Mouse (Mus musculus): Measurements from ENCODE around the gene Esrrg. TPM values are rescaled to one million over a fixed set of nuclear protein-coding genes. Genes with fewer than 3 reads are reported as not detected.

Esrrg gene
- polyA plus RNA-seq, 1 experiment from 2014 or later, result 9.3 TPM

DNA sequence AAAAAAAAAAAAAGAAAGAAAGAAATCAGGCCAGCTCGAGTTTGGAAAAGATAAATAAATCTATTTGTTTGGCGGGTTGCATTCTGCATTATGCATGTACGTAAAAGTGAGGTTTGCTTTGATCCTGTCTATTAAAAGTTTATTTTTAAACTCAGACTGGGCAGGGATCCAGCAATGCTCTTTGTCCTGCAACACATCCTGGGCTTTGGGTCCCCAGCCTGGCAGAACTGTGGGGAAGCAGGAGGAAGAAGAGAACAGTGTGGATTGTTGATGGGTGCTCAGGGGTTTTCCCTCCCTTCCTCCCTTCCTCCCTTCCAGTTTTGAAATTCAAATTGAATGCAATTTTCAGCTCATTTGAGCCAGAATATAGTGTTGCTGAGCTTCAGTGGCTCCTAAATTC lies 187.0 kb downstream of the Esrrg start:
- Histone ChIP-seq H3K4me3 (no peak overlapping the region), H3K4me2 (no peak overlapping the region), H3K36me3 (ENCODE audit: poor library complexity, severe bottlenecking) (no peaks in the 10 kb centered on the region), H3K27me3 (no peaks in the 10 kb centered on the region), H3K4me1 (peaks cover 6% of the 10 kb centered on the region), H3K9me3 (replicated peaks) (no peaks in the 10 kb centered on the region), H3K9ac (peak overlapping the region; percentile 28; the same call in 1 of the 2 replicates), H3K27ac (0 out of 2 replicates have a peak overlapping the region, but pooled peaks have one; percentile 26)
- WGBS, result 59% methylated on average over 3 of the region's 3 CpGs
- no peak for ATAC-seq

DNA sequence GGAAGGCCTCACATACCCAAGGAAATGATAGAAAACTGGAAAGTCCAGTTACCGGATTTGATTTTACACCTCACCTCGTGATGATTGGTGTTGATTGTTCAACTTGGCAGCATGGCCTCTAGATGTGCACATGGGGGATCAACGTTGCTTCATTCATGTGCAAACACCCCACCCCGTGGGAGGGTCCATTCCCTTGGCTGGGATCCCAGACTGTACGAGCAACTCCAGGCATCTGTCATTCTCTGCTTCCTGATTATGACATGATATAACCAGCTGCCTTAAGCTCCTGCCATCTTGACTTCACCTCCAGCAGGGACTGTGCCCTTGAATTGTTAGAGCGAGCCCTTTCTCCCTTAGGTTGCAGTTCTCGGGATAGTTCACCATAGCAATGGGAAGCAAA lies 190.7 kb downstream of the Esrrg start:
- 0 out of 2 replicates have a peak, but pooled peaks have one; percentile 13 for ATAC-seq
- Histone ChIP-seq H3K4me2 (no peak overlapping the region), H3K9ac (no peak overlapping the region), H3K4me1 (peaks cover 13% of the 10 kb centered on the region), H3K27ac (no peak overlapping the region), H3K27me3 (0 out of 2 replicates have a peak, but pooled peaks cover 5% of the 10 kb centered on the region), H3K4me3 (no peak overlapping the region), H3K36me3 (ENCODE audit: poor library complexity, severe bottlenecking) (no peaks in the 10 kb centered on the region), H3K9me3 (replicated peaks) (no peaks in the 10 kb centered on the region)
- WGBS, result 59% methylated on average over 7 of the region's 7 CpGs

DNA sequence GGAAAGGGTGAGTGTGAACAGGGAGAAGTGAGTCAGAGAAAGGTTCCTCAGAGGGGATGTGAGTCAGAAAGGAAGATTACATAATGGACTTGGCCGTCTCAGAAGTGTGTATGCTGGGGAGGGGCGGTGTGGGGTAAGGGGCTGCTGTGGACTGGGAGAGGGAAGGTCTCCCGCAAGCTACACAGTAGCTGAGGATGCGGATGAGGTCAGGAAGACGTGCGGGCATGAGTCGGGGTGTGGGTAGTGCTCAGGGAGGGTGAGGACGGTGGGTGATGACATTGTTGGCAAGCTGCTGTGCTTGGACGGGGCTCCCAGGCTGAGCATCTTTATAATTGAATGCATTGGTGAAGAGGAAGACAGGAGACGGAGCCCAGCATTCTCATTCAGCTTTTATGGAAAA lies 192.2 kb downstream of the Esrrg start:
- H3K27me3 ChIP-seq, result peaks cover 11% of the 10 kb centered on the region
- H3K9ac ChIP-seq, result no peak overlapping the region
- peaks cover 10% of the 10 kb centered on the region for H3K4me1 ChIP-seq
- H3K27ac ChIP-seq, result no peak overlapping the region
- no peak overlapping the region for H3K4me3 ChIP-seq
- no peak for ATAC-seq
- no peaks in the 10 kb centered on the region for H3K36me3 ChIP-seq (ENCODE audit: poor library complexity, severe bottlenecking)
- no peak overlapping the region for H3K4me2 ChIP-seq
- no peaks in the 10 kb centered on the region for H3K9me3 ChIP-seq (replicated peaks)
- WGBS, result 85% methylated on average over 10 of the region's 10 CpGs

DNA sequence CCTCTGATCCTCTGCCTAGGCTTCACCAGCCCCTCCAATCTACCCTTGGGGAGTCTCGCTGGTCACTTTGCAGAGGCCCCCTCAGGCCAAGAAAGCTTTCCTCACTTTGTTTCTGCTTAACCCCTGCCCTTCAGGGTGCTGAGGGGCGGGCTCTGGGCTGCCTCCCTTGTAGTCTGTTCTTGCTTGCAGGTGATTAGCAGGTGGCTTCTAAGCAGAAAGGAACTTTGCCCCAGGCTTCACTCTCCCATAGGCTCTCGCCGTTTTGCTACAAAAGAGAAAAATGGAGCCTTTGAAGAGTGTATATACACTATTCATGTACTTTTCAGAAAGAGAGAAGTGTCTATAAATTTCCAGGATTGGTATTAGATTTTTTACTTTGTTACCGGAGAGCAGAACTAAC lies 195.0 kb downstream of the Esrrg start:
- H3K27ac ChIP-seq, result no peak overlapping the region
- no peak overlapping the region for H3K4me2 ChIP-seq
- H3K9ac ChIP-seq, result no peak overlapping the region
- peaks cover 22% of the 10 kb centered on the region for H3K27me3 ChIP-seq
- H3K36me3 ChIP-seq (ENCODE audit: poor library complexity, severe bottlenecking), result no peaks in the 10 kb centered on the region
- no peak for ATAC-seq
- no peaks in the 10 kb centered on the region for H3K9me3 ChIP-seq (replicated peaks)
- WGBS, result 13% methylated on average over 5 of the region's 5 CpGs
- no peak overlapping the region for H3K4me3 ChIP-seq
- peaks cover 19% of the 10 kb centered on the region for H3K4me1 ChIP-seq

DNA sequence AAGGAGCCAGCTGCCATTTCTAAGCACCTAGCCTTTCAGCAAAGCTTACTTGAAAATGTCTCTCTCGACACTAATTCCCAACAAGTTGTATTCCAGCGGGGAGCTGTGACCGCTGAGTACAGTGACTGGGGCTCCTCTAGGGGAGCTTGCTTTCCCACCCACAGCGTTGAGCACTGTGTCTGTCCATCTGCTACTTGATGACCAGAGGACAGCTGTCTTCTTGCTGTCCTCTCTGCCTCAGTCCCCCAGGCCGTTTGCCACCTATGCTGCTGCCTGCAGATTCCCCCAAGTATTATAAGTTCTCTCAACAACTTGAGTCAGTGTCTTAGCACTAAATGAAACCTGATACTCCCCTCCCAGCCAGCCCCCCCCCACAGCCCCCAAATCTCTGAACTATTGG lies 195.4 kb downstream of the Esrrg start:
- no peaks in the 10 kb centered on the region for H3K9me3 ChIP-seq (replicated peaks)
- no peaks in the 10 kb centered on the region for H3K36me3 ChIP-seq (ENCODE audit: poor library complexity, severe bottlenecking)
- peaks cover 23% of the 10 kb centered on the region for H3K4me1 ChIP-seq
- H3K4me3 ChIP-seq, result no peak overlapping the region
- H3K9ac ChIP-seq, result no peak overlapping the region
- H3K4me2 ChIP-seq, result no peak overlapping the region
- no peak overlapping the region for H3K27ac ChIP-seq
- H3K27me3 ChIP-seq, result peaks cover 23% of the 10 kb centered on the region
- under 1% methylated on average over 5 of the region's 5 CpGs for WGBS
- ATAC-seq, result no peak

DNA sequence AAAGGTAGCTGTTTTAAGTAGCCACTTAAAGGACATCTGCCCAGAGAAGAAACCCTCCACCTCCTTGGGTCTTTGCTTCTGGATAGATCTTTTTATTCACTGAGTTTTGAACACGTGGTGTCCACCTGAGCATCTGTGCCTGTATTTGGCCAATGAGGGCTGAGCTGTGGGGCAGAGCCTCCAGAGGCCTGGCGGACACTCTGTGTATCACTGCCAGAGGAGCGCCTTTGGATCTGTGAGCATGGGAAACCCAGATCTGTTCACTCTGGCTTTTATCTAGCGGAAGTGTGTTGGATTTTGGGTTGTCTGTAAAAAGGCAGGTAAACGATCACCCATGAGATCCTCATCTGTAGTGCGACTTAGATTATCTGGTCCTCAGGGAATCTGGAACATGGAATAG lies 196.4 kb downstream of the Esrrg start:
- no peak for ATAC-seq
- no peak overlapping the region for H3K9ac ChIP-seq
- H3K9me3 ChIP-seq (replicated peaks), result no peaks in the 10 kb centered on the region
- no peaks in the 10 kb centered on the region for H3K36me3 ChIP-seq (ENCODE audit: poor library complexity, severe bottlenecking)
- WGBS, result 71% methylated on average over 6 of the region's 6 CpGs
- no peak overlapping the region for H3K4me3 ChIP-seq
- peaks cover 26% of the 10 kb centered on the region for H3K4me1 ChIP-seq
- H3K27me3 ChIP-seq, result peaks cover 33% of the 10 kb centered on the region
- no peak overlapping the region for H3K27ac ChIP-seq
- no peak overlapping the region for H3K4me2 ChIP-seq

DNA sequence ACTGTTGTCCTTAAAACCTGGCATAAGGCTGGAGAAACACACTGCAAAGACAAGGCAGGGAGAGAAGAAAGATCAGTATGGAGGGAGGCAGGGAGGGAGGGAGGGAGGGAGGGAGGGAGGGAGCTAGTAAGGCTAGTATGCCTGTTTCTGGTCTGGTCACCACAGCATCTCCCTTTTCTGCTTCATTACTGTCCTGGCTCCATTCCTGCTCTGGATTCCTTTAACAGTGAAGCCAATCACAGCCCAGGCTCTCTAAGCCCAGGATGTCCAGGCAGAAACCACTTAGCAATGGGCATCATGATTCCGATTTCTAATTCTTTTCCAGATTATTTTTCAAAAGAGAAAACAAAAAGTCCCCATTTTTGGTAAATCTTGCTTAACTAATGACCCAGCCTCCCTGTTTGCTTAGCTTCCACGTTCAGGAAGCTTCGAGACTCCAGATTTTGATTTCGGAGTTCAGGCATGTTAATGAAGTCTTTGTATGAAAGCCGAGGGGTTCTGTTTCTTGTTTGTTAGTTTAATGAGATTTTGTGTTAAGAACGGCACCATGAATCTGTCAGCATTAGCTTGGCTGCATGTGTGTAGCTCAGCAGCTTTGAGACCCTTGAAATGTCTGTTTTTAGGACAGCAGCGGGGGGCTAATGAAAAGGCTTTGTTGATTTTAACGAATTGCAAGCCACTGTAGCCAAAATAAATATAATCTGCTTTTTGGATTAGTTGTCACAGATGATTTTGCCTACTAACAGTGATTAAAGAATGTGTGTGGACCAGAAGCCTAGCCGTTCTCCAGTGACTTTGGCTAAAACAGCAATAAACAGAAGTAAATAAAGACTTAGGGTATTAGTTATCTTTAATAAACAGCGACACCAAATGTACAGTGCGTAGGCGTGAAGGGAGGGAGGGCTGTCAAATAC lies 199.1 kb downstream of the Esrrg start:
- peaks cover 54% of the 10 kb centered on the region for H3K27me3 ChIP-seq
- peak overlapping the region; percentile 31; the same call in 1 of the 2 replicates for H3K9ac ChIP-seq
- H3K27ac ChIP-seq, result no peak overlapping the region
- 18% methylated on average over 12 of the region's 12 CpGs for WGBS
- no peak overlapping the region for H3K4me3 ChIP-seq
- peaks cover 26% of the 10 kb centered on the region for H3K4me1 ChIP-seq
- H3K4me2 ChIP-seq, result peak overlapping the region; percentile 24
- ATAC-seq, result peak; percentile 58; the same call in 1 of the 2 replicates
- no peaks in the 10 kb centered on the region for H3K36me3 ChIP-seq (ENCODE audit: poor library complexity, severe bottlenecking)
- no peaks in the 10 kb centered on the region for H3K9me3 ChIP-seq (replicated peaks)

DNA sequence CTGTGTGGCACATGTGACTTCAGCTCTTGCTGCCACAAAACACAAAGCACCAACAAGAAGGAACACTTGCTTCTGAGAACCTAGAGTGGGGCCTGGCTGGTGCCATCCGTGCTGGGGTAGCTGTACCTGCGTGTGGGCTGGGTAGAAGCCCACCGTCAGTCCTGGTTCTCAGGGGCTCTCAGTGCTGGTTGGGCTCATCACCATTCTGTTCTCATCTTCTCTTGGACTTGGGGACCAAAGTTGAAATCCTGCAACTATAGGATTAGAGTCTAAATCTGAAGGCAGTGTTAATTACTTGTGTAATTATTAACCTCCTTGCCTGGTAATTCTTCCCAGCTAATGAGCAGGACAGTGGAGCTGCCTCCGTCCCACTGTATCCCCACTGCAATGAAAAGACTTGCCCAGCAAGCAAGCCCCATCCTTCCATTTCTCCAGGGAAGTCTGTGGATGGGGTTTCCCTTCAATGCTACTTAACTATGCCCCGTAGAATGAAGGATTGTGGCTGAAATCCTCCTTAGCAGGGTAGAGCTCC lies 199.9 kb downstream of the Esrrg start:
- H3K36me3 ChIP-seq (ENCODE audit: poor library complexity, severe bottlenecking), result no peaks in the 10 kb centered on the region
- H3K4me3 ChIP-seq, result no peak overlapping the region
- peaks cover 49% of the 10 kb centered on the region for H3K27me3 ChIP-seq
- H3K4me1 ChIP-seq, result peaks cover 25% of the 10 kb centered on the region
- ATAC-seq, result no peak
- no peak overlapping the region for H3K9ac ChIP-seq
- no peaks in the 10 kb centered on the region for H3K9me3 ChIP-seq (replicated peaks)
- WGBS, result 29% methylated on average over 5 of the region's 5 CpGs
- no peak overlapping the region for H3K27ac ChIP-seq
- H3K4me2 ChIP-seq, result 0 out of 2 replicates have a peak overlapping the region, but pooled peaks have one; percentile 24

DNA sequence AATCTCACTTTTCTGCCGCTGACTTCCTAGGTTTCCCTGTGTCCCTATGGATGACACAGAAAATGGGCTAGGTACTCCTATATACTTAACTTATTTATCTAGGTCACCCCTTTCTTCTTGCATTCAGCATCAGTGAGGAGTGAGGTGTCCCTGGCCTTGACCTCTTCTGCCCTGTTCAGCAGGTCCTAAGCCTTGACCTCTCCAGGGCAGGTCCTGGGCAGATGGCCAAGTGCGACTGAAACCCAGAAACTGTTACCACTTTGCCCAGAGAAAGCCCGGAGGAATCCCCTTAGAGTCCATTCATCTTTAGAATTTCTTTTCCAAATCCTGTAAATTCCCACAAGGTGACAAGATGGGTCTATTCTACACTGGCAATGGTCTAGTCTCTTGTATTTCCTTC lies 201.0 kb downstream of the Esrrg start:
- WGBS, result 85% methylated on average over 3 of the region's 3 CpGs
- no peak overlapping the region for H3K9ac ChIP-seq

DNA sequence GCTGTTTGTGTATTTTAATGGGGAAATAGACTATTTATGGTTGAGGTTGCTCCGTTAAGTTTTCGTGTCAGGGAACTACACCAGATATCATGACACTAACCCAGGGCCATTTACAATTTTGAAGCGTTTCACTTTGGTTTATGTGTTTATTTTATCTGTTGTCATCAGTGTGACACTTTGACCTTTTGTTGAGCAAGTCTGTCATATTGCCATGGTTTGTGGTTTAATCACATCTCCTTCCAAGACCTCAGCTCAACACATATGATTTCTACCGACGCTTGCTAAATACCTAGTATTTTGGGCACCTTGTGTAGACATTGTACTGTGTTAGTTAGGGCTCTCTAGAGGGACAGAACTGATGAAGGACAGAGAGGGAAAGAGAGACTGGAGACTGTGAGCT lies 210.8 kb downstream of the Esrrg start:
- WGBS, result 97% methylated on average over 5 of the region's 5 CpGs
- H3K4me2 ChIP-seq, result no peak overlapping the region
- no peaks in the 10 kb centered on the region for H3K9me3 ChIP-seq (replicated peaks)
- no peak overlapping the region for H3K4me3 ChIP-seq
- H3K9ac ChIP-seq, result no peak overlapping the region
- no peaks in the 10 kb centered on the region for H3K4me1 ChIP-seq
- ATAC-seq, result no peak
- no peaks in the 10 kb centered on the region for H3K36me3 ChIP-seq (ENCODE audit: poor library complexity, severe bottlenecking)
- peaks cover 3% of the 10 kb centered on the region for H3K27me3 ChIP-seq
- no peak overlapping the region for H3K27ac ChIP-seq

More for the DNA sequence above, 201.0 kb downstream of the Esrrg start:
- no peak overlapping the region for H3K4me3 ChIP-seq
- ATAC-seq, result no peak
- no peak overlapping the region for H3K4me2 ChIP-seq
- H3K27me3 ChIP-seq, result peaks cover 54% of the 10 kb centered on the region
- no peaks in the 10 kb centered on the region for H3K9me3 ChIP-seq (replicated peaks)
- H3K27ac ChIP-seq, result no peak overlapping the region
- H3K36me3 ChIP-seq (ENCODE audit: poor library complexity, severe bottlenecking), result no peaks in the 10 kb centered on the region
- peaks cover 19% of the 10 kb centered on the region for H3K4me1 ChIP-seq

DNA sequence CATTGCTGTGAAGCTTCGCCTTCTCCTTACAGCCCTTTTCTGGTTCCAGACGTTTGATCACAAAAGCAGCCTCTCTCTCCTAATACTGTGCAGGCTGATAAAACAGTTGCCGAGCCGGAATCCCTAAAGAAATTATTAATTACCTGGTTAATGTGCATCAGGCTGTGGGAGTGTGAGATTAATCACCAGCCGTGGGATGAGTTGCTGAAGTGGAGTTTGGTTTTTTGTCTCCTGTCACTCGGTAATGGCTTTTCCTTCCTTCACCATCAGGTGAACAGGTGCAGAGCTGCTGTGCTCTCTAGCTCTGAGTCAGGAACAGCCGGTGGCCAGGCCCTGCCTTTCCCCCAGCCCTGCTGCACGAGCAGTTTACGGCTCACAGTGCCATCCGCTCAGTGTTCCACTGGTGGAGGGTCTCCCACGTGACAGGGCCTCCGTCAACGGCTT lies 212.8 kb downstream of the Esrrg start:
- peaks cover 3% of the 10 kb centered on the region; the same call in 1 of the 2 replicates for H3K27me3 ChIP-seq
- no peak overlapping the region for H3K9ac ChIP-seq
- no peak overlapping the region for H3K4me3 ChIP-seq
- ATAC-seq, result no peak
- no peaks in the 10 kb centered on the region for H3K9me3 ChIP-seq (replicated peaks)
- no peak overlapping the region for H3K27ac ChIP-seq
- 71% methylated on average over 13 of the region's 13 CpGs for WGBS
- H3K36me3 ChIP-seq (ENCODE audit: poor library complexity, severe bottlenecking), result no peaks in the 10 kb centered on the region
- H3K4me2 ChIP-seq, result no peak overlapping the region
- no peaks in the 10 kb centered on the region for H3K4me1 ChIP-seq

DNA sequence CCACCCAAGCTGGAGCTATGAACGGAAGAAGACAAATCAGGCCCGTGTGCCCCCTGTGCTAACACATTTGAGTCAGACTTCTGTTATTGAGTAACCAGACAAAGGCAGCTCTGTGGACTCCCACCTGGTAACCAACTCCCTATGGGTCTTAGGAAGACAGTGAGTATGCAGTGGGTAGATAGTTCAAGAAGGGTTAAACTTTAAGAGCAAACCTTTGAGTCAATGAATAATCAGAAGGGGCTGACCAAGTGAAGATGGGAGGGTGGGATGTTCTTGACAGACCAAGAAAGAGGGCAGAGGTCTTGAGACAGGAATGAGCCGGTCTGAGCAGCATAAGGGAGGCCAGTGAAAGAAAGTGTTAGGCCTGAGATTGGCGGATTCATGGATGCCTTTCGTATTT lies 214.8 kb downstream of the Esrrg start:
- no peaks in the 10 kb centered on the region for H3K36me3 ChIP-seq (ENCODE audit: poor library complexity, severe bottlenecking)
- WGBS, result 83% methylated on average over 5 of the region's 5 CpGs
- no peak overlapping the region for H3K4me2 ChIP-seq
- peaks cover 3% of the 10 kb centered on the region; the same call in 1 of the 2 replicates for H3K27me3 ChIP-seq
- no peak overlapping the region for H3K27ac ChIP-seq
- ATAC-seq, result no peak
- no peaks in the 10 kb centered on the region for H3K9me3 ChIP-seq (replicated peaks)
- H3K4me1 ChIP-seq, result peaks cover 9% of the 10 kb centered on the region; the same call in 1 of the 2 replicates
- H3K9ac ChIP-seq, result no peak overlapping the region
- H3K4me3 ChIP-seq, result no peak overlapping the region

Measured in forebrain, embryonic 13.5 days (tissue).